Mouse (Mus musculus): Measurements from ENCODE around the gene Rcc1l. TPM values are rescaled to one million over a fixed set of nuclear protein-coding genes. Genes with fewer than 3 reads are reported as not detected.
A peak's percentile ranks its signal among the peaks of the same experiment; 100 is the strongest.

The Rcc1l gene
- polyA plus RNA-seq, 1 experiment: 10.3 TPM

DNA sequence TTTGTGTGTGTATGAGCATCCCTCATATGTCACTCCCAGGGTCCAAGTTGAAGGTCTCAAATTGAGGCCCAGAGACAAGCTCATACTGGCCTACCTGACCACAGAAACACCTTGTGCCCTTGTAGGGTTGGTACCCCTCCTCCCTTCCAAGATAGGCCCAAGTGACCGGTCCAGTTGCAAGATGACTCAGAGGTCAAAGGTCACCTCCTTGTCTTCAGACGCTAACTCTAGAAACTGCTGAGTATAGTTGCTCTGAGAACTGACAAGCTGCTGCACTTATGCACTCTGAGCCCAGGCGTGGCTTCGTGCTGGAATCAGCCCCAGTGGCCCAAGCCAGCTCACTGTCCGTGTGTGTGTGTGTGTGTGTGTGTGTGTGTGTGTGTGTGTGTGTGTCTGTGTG lies 74.7 kb downstream of the Rcc1l start:
- Histone ChIP-seq H3K27me3 (ENCODE audit: control insufficient read depth, insufficient read depth, low read length) (no peaks in the 10 kb centered on the region), H3K4me1 (ENCODE audit: control insufficient read depth, insufficient read depth, insufficient read length, low read length) (peaks cover 8% of the 10 kb centered on the region), H3K27ac (ENCODE audit: insufficient read depth, low read depth, low read length) (peak overlapping the region; percentile 66), H3K36me3 (ENCODE audit: control insufficient read depth, insufficient read depth, low read length) (no peaks in the 10 kb centered on the region), H3K4me3 (ENCODE audit: low read depth, low read length) (peak overlapping the region; percentile 21; the same call in 1 of the 2 replicates)
- WGBS: 13% methylated on average over 5 of the region's 5 CpGs
- TF ChIP-seq POLR2A (IDR thresholded peaks at IDR 0.05; ENCODE audit: low read depth, low read length) (no peak), CTCF (IDR thresholded peaks at IDR 0.05; ENCODE audit: extremely low read depth, insufficient read length, insufficient replicate concordance, low read depth, low read length) (no peak)

GRCm38 (mm10) chr5:134101322-134101721 lies 75.3 kb downstream of the Rcc1l start:
- Histone ChIP-seq H3K4me1 (ENCODE audit: control insufficient read depth, insufficient read depth, insufficient read length, low read length) (peaks cover 8% of the 10 kb centered on the region), H3K4me3 (ENCODE audit: low read depth, low read length) (peak overlapping the region; percentile 21), H3K27ac (ENCODE audit: insufficient read depth, low read depth, low read length) (peak overlapping the region; percentile 66), H3K36me3 (ENCODE audit: control insufficient read depth, insufficient read depth, low read length) (no peaks in the 10 kb centered on the region), H3K27me3 (ENCODE audit: control insufficient read depth, insufficient read depth, low read length) (no peaks in the 10 kb centered on the region)
- no peak for TF ChIP-seq CTCF (IDR thresholded peaks at IDR 0.05; ENCODE audit: extremely low read depth, insufficient read length, insufficient replicate concordance, low read depth, low read length)
- no peak for TF ChIP-seq POLR2A (IDR thresholded peaks at IDR 0.05; ENCODE audit: low read depth, low read length)
- WGBS: 42% methylated on average over 5 of the region's 5 CpGs

GRCm38 (mm10) chr5:134100232-134100771 lies 76.3 kb downstream of the Rcc1l start:
- Histone ChIP-seq H3K27ac (ENCODE audit: insufficient read depth, low read depth, low read length) (no peak overlapping the region), H3K4me1 (ENCODE audit: control insufficient read depth, insufficient read depth, insufficient read length, low read length) (peaks cover 8% of the 10 kb centered on the region), H3K27me3 (ENCODE audit: control insufficient read depth, insufficient read depth, low read length) (no peaks in the 10 kb centered on the region), H3K4me3 (ENCODE audit: low read depth, low read length) (peak overlapping the region; percentile 85), H3K36me3 (ENCODE audit: control insufficient read depth, insufficient read depth, low read length) (no peaks in the 10 kb centered on the region)
- TF ChIP-seq POLR2A (IDR thresholded peaks at IDR 0.05; ENCODE audit: low read depth, low read length) (no peak), CTCF (IDR thresholded peaks at IDR 0.05; ENCODE audit: extremely low read depth, insufficient read length, insufficient replicate concordance, low read depth, low read length) (no peak)
- WGBS: 7% methylated on average over 14 of the region's 17 CpGs

DNA sequence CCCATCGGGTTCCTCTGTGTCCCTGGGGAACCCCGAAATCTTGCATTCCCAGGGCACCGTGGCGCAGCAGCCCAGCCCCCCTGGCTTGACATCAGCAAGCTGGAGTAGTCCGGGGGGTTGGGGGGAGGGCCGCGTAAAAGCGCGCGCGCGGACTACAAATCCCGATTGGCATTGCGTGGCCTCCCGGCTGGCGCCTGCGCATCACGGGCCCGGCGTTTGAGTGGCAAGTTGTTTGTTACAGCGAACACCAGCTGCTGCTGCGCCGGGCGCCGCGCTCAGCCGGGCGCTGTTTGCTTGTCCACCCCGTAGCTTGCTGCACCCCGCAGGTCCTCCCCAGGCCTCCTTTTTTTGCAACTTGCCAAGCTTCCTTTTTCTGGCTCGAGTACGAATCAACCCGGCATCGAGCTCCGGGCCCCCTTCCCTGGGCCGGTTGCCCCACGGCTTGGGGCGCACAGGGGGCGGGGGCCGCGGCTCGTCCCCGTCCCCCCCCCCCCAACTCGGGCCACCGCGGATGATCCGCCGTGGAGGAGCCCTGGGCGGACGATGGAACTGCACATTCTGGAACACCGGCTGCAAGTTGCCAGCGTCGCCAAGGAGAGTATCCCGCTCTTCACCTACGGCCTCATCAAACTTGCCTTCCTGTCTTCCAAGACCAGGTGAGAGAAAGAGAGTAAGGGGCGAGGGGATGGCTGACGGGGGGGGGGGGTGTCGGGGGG lies 76.9 kb downstream of the Rcc1l start, which contains the start of gene Castor2:
Gene Castor2 (plus strand): TSS at position 216 of the 716 bp plus-strand sequence.
- whole genome bisulfite sequencing: under 1% methylated on average over 50 of the region's 58 CpGs
- Histone ChIP-seq H3K27me3 (ENCODE audit: control insufficient read depth, insufficient read depth, low read length) (no peaks in the 10 kb centered on the region), H3K4me1 (ENCODE audit: control insufficient read depth, insufficient read depth, insufficient read length, low read length) (peaks cover 8% of the 10 kb centered on the region), H3K27ac (ENCODE audit: insufficient read depth, low read depth, low read length) (no peak within 1 kb of the TSS), H3K4me3 (ENCODE audit: low read depth, low read length) (peak within 1 kb of the TSS; percentile 85), H3K36me3 (ENCODE audit: control insufficient read depth, insufficient read depth, low read length) (no peaks in the 10 kb centered on the region)
- no peak for TF ChIP-seq CTCF (IDR thresholded peaks at IDR 0.05; ENCODE audit: extremely low read depth, insufficient read length, insufficient replicate concordance, low read depth, low read length)
- TF ChIP-seq POLR2A (IDR thresholded peaks at IDR 0.05; ENCODE audit: low read depth, low read length): peak; percentile 85; the same call in 1 of the 2 replicates

GRCm38 (mm10) chr5:134098976-134099375 lies 77.6 kb downstream of the Rcc1l start:
- Histone ChIP-seq H3K27ac (ENCODE audit: insufficient read depth, low read depth, low read length) (no peak overlapping the region), H3K27me3 (ENCODE audit: control insufficient read depth, insufficient read depth, low read length) (no peaks in the 10 kb centered on the region), H3K4me3 (ENCODE audit: low read depth, low read length) (peak overlapping the region; percentile 85), H3K4me1 (ENCODE audit: control insufficient read depth, insufficient read depth, insufficient read length, low read length) (peaks cover 8% of the 10 kb centered on the region), H3K36me3 (ENCODE audit: control insufficient read depth, insufficient read depth, low read length) (no peaks in the 10 kb centered on the region)
- WGBS: under 1% methylated on average over 17 of the region's 17 CpGs
- TF ChIP-seq POLR2A (IDR thresholded peaks at IDR 0.05; ENCODE audit: low read depth, low read length) (no peak), CTCF (IDR thresholded peaks at IDR 0.05; ENCODE audit: extremely low read depth, insufficient read length, insufficient replicate concordance, low read depth, low read length) (no peak)

DNA sequence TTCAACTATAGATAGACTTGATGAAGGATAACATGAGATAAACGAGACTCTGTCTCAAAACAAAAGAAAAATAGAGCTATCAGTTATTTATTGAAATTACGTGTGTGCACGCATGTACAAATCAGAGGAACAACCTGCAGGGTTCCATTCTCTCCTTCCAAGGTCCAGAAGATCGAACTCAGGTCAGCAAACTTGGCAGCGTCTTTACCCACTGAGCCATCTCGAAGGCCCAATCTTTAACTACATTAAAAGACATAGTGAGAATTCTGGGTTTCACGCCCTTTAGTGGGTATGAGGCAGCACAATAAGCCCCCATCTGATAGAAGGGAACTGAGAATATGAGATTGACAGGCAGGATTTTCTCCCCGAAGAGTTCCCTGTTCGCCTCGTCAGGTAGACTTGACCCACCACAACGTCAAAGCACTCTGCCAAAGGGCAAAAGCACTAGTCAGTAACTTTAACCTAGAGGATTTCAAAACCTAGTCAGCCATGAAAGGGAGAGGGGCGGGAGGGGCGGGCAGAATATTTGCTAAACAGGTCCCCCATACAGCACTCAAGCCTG lies 78.2 kb downstream of the Rcc1l start:
- Histone ChIP-seq H3K36me3 (ENCODE audit: control insufficient read depth, insufficient read depth, low read length) (no peaks in the 10 kb centered on the region), H3K4me3 (ENCODE audit: low read depth, low read length) (no peak overlapping the region; the same call in 1 of the 2 replicates), H3K27ac (ENCODE audit: insufficient read depth, low read depth, low read length) (no peak overlapping the region), H3K27me3 (ENCODE audit: control insufficient read depth, insufficient read depth, low read length) (no peaks in the 10 kb centered on the region), H3K4me1 (ENCODE audit: control insufficient read depth, insufficient read depth, insufficient read length, low read length) (peaks cover 8% of the 10 kb centered on the region)
- TF ChIP-seq CTCF (IDR thresholded peaks at IDR 0.05; ENCODE audit: extremely low read depth, insufficient read length, insufficient replicate concordance, low read depth, low read length): no peak
- TF ChIP-seq POLR2A (IDR thresholded peaks at IDR 0.05; ENCODE audit: low read depth, low read length): no peak
- WGBS: 58% methylated on average over 13 of the region's 13 CpGs

Other genes with a start within 250 kb of the Rcc1l start
- 10.8 and 20.0 TPM in 2 replicates for gene Castor2, start 77.1 kb downstream of the Rcc1l start, polyA plus RNA-seq (2012; rRNA removed)
- 2.6 and 3.5 TPM in 2 replicates for gene Gtf2ird2, start 7.2 kb upstream of the Rcc1l start, polyA plus RNA-seq (2012; rRNA removed)
- gene Ncf1, start 52.9 kb upstream of the Rcc1l start, polyA plus RNA-seq (2012; rRNA removed): 14.3 and 18.9 TPM in 2 replicates
- 20.7 and 34.0 TPM in 2 replicates for gene Gtf2i, start 138.0 kb upstream of the Rcc1l start, polyA plus RNA-seq (2012; rRNA removed)